Mouse (Mus musculus): ENCODE measurements at regions not wholly inside any gene's neighbourhood (a gene's known extent, or its start where the extent isn't known, plus 50 kb on each side); places are given as distances from the start of the nearest gene placed in this dataset.

DNA sequence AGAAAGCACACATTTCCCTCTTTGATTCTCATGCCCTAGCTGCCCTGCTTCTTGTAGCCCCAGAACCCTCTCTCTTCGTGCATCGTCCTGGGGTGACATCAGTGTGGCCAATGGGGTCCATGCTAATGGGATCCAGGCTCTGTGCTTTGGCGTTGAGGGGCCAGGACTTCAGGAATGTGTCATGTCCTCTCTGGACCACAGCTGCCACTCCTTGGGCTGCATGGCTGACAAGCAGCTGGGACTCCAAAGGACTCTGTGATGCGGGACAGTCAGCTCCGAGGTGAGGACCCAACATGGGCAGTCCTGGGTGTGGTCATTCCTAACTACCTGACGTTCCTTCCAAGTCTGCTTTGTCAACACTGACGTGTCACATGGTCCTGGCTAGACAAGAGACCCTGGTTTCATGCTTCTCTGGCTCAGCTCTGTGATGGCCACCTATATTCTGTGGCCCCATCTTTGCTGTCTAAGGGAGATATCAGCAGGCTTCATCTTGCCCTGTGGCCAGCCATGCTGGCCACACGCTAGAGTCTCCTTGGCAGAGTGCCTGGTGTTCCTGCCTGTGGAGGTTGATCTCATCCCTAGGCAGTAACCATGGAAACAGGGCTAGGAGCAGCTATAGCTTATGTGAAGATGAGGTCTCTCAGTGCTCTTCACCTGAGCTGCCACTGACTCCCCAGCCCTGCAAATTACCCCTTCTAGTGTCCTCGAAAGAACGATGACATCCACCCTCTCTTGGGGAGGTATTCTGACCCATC, 125.4 kb downstream of the Plxna1 start:
- ATAC-seq (ENCODE audit: extremely low read depth, insufficient number of reproducible peaks, low FRiP score, poor library complexity, severe bottlenecking) = no peak
- Histone ChIP-seq H3K9me3 (replicated peaks) (no peaks in the 10 kb centered on the region), H3K4me3 (ENCODE audit: low read depth, low read length) (no peak overlapping the region), H3K4me1 (ENCODE audit: insufficient read depth, low read depth, low read length) (no peaks in the 10 kb centered on the region), H3K27me3 (ENCODE audit: insufficient read depth, low read length) (peaks cover 11% of the 10 kb centered on the region), H3K36me3 (replicated peaks) (no peaks in the 10 kb centered on the region)
- TF ChIP-seq TAL1 (conservative IDR thresholded peaks at IDR 0.05; ENCODE audit: low read depth, low read length) (no peak), GATA2 (IDR thresholded peaks at IDR 0.05; ENCODE audit: borderline replicate concordance, low read depth, low read length) (no peak), GATA1 (IDR thresholded peaks at IDR 0.05; ENCODE audit: borderline replicate concordance, low read length) (no peak), POLR2AphosphoS5 (IDR thresholded peaks at IDR 0.05; ENCODE audit: insufficient replicate concordance, low read depth, low read length) (no peak), CTCF (IDR thresholded peaks at IDR 0.05; ENCODE audit: low read depth, low read length) (no peak)
- no peak for DNase-seq (ENCODE audit: low spot score)

DNA sequence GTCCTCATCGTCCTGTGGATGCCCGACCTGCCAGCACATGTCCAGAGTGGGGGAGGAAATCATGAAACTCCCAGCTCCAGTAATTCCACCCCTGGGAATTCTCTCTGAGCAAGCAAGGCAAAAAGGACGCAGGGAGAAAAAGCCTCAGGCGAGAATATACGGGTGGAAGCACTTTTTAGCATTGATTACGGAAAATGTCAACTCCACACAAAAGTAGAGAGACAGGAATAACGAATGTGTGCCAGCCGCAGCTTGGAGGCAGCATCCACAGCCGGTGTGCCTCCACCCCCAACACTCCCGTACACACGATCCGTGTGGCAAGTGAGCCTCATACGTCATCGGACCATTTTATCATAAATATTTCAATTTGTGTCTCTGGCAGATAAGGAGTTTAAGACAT, 123.5 kb downstream of the Plxna1 start:
- ATAC-seq (ENCODE audit: extremely low read depth, insufficient number of reproducible peaks, low FRiP score, poor library complexity, severe bottlenecking) = no peak
- no peak for TF ChIP-seq CTCF (IDR thresholded peaks at IDR 0.05; ENCODE audit: low read depth, low read length)
- no peak for TF ChIP-seq GATA2 (IDR thresholded peaks at IDR 0.05; ENCODE audit: borderline replicate concordance, low read depth, low read length)
- no peak for TF ChIP-seq GATA1 (IDR thresholded peaks at IDR 0.05; ENCODE audit: borderline replicate concordance, low read length)
- TF ChIP-seq TAL1 (conservative IDR thresholded peaks at IDR 0.05; ENCODE audit: low read depth, low read length) = no peak
- no peak for TF ChIP-seq POLR2AphosphoS5 (IDR thresholded peaks at IDR 0.05; ENCODE audit: insufficient replicate concordance, low read depth, low read length)
- H3K27me3 ChIP-seq (ENCODE audit: insufficient read depth, low read length) = peaks cover 11% of the 10 kb centered on the region
- no peaks in the 10 kb centered on the region for H3K9me3 ChIP-seq (replicated peaks)
- DNase-seq (ENCODE audit: low spot score) = no peak
- no peaks in the 10 kb centered on the region for H3K4me1 ChIP-seq (ENCODE audit: insufficient read depth, low read depth, low read length)
- H3K4me3 ChIP-seq (ENCODE audit: low read depth, low read length) = no peak overlapping the region
- no peaks in the 10 kb centered on the region for H3K36me3 ChIP-seq (replicated peaks)

DNA sequence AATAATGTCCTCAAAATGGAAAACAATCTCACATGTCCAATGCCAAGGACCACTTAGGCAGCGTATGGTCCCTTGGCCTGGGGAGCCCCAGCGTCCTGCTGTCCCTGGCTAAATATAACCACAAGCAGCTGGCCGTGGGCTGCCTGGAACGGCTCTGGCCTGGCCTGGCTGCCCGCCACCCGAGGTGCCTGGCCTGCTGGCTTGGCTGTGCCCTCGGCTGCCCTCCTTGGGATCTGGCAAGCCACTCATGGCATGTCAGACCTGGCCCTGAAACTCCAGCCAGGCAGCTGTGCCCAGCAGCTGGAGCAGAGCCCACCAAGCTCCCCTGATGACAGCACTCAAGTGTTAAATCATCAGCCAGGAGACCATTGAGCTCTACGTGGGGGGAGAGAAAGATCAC, 122.9 kb downstream of the Plxna1 start:
- Histone ChIP-seq H3K4me3 (ENCODE audit: low read depth, low read length) (no peak overlapping the region), H3K36me3 (replicated peaks) (no peaks in the 10 kb centered on the region), H3K9me3 (replicated peaks) (no peaks in the 10 kb centered on the region), H3K27me3 (ENCODE audit: insufficient read depth, low read length) (peaks cover 11% of the 10 kb centered on the region), H3K4me1 (ENCODE audit: insufficient read depth, low read depth, low read length) (no peaks in the 10 kb centered on the region)
- TF ChIP-seq POLR2AphosphoS5 (IDR thresholded peaks at IDR 0.05; ENCODE audit: insufficient replicate concordance, low read depth, low read length) (no peak), GATA1 (IDR thresholded peaks at IDR 0.05; ENCODE audit: borderline replicate concordance, low read length) (no peak), TAL1 (conservative IDR thresholded peaks at IDR 0.05; ENCODE audit: low read depth, low read length) (no peak), GATA2 (IDR thresholded peaks at IDR 0.05; ENCODE audit: borderline replicate concordance, low read depth, low read length) (no peak), CTCF (IDR thresholded peaks at IDR 0.05; ENCODE audit: low read depth, low read length) (no peak)
- no peak; the same call in 1 of the 2 replicates for ATAC-seq (ENCODE audit: extremely low read depth, insufficient number of reproducible peaks, low FRiP score, poor library complexity, severe bottlenecking)
- no peak for DNase-seq (ENCODE audit: low spot score)

DNA sequence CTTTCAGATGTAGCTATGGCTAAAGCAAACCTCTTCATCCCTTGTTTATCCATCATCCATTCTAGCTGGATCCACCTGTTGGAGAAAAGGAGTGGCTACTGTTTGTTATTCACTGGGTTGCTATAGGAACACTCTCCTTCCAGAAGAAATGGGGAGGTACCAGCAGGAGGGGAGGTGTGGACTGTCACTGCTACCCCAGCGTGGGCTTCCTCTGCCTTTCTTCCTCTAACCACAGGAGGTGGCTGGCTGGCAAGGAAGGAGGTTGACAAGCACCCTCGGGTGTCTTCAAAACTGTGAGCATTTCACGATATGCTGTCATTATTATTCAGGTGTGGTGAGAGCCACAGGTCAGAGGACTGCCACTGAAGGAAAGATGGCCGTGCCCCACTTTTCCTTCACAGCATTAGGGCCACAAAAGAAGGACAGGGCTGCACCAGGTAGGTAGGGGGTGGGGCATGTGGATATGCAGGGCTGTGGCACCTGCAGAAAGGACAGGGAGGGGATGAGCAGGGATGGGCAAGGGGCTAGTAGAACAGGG, 122.2 kb downstream of the Plxna1 start:
- Histone ChIP-seq H3K9me3 (replicated peaks) (no peaks in the 10 kb centered on the region), H3K27me3 (ENCODE audit: insufficient read depth, low read length) (peaks cover 11% of the 10 kb centered on the region), H3K36me3 (replicated peaks) (no peaks in the 10 kb centered on the region), H3K4me3 (ENCODE audit: low read depth, low read length) (no peak overlapping the region), H3K4me1 (ENCODE audit: insufficient read depth, low read depth, low read length) (no peaks in the 10 kb centered on the region)
- DNase-seq (ENCODE audit: low spot score) (no peak), ATAC-seq (ENCODE audit: extremely low read depth, insufficient number of reproducible peaks, low FRiP score, poor library complexity, severe bottlenecking) (no peak)
- no peak for TF ChIP-seq GATA1 (IDR thresholded peaks at IDR 0.05; ENCODE audit: borderline replicate concordance, low read length)
- TF ChIP-seq CTCF (IDR thresholded peaks at IDR 0.05; ENCODE audit: low read depth, low read length) = no peak
- TF ChIP-seq TAL1 (conservative IDR thresholded peaks at IDR 0.05; ENCODE audit: low read depth, low read length) = no peak
- TF ChIP-seq POLR2AphosphoS5 (IDR thresholded peaks at IDR 0.05; ENCODE audit: insufficient replicate concordance, low read depth, low read length) = no peak
- no peak for TF ChIP-seq GATA2 (IDR thresholded peaks at IDR 0.05; ENCODE audit: borderline replicate concordance, low read depth, low read length)

DNA sequence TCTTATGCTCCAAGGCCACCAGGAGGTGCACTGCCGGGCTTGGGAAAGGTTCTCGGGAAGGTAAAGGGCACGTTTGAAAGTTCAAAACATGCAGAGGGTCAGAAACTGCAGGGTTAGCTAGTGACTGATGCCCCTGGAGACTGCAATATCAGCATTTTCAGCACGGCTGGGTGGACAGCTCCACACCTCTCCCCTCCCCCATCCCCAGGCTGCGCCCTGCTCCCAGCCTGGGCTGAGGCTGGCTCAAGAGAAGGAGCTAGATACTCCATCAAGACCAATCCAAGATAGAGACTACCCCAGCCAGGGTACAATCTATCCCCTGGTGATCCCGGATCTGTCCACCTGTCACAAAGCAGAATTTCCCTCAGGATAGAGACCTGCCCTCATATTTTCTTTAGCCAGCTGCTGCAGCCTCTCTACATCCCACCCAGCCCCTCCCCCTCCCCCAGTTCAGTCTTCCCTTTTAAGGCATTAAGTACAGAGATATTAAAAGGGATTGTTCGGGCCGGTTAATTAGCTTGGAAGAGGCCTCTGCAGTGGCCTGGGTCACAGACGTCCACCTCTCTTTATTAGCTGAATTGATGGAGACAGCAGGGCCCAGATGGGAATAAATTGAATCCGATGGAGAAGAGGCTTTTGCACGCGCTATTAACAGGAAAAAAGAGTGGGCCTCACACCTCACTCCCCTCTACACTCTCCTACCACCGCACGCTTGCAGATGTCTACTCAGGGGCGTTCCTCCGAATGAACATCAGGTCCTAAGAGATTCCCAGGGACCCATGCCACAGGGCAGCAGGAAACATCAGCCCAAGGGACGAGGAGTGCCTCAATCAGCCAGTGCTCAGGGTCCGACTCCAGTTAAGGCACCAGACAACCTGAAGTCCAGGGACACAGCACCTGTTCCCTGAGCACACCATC, 119.8 kb downstream of the Plxna1 start:
- no peaks in the 10 kb centered on the region for H3K4me1 ChIP-seq (ENCODE audit: insufficient read depth, low read depth, low read length)
- ATAC-seq (ENCODE audit: extremely low read depth, insufficient number of reproducible peaks, low FRiP score, poor library complexity, severe bottlenecking) = no peak
- TF ChIP-seq CTCF (IDR thresholded peaks at IDR 0.05; ENCODE audit: low read depth, low read length) (no peak), GATA2 (IDR thresholded peaks at IDR 0.05; ENCODE audit: borderline replicate concordance, low read depth, low read length) (no peak), GATA1 (IDR thresholded peaks at IDR 0.05; ENCODE audit: borderline replicate concordance, low read length) (no peak), POLR2AphosphoS5 (IDR thresholded peaks at IDR 0.05; ENCODE audit: insufficient replicate concordance, low read depth, low read length) (no peak), TAL1 (conservative IDR thresholded peaks at IDR 0.05; ENCODE audit: low read depth, low read length) (no peak)
- no peaks in the 10 kb centered on the region for H3K9me3 ChIP-seq (replicated peaks)
- no peak for DNase-seq (ENCODE audit: low spot score)
- no peak overlapping the region for H3K4me3 ChIP-seq (ENCODE audit: low read depth, low read length)
- peaks cover 9% of the 10 kb centered on the region; the same call in 1 of the 2 replicates for H3K27me3 ChIP-seq (ENCODE audit: insufficient read depth, low read length)
- no peaks in the 10 kb centered on the region for H3K36me3 ChIP-seq (replicated peaks)

DNA sequence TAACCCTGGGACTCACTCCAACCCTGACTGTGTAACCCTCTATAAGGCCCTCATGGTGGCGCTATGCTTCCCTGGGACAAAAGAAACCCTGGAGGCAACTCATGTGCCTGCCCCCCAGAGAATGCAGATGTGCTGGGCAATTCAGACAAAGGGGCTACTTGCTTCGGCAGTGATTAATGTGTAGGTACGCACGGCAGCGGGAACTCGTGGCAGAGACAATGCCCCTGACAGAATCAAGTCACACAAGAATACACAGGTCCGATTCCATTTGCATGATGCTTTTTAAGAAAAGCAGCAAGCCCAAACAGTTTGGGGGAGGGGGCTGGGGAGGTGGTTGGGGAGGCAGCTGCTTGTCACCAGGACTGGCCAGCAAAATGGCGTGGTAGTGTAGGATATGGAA, 116.9 kb downstream of the Plxna1 start:
- no peak for TF ChIP-seq POLR2AphosphoS5 (IDR thresholded peaks at IDR 0.05; ENCODE audit: insufficient replicate concordance, low read depth, low read length)
- no peak for TF ChIP-seq GATA2 (IDR thresholded peaks at IDR 0.05; ENCODE audit: borderline replicate concordance, low read depth, low read length)
- no peak for TF ChIP-seq GATA1 (IDR thresholded peaks at IDR 0.05; ENCODE audit: borderline replicate concordance, low read length)
- Histone ChIP-seq H3K36me3 (replicated peaks) (no peaks in the 10 kb centered on the region), H3K4me1 (ENCODE audit: insufficient read depth, low read depth, low read length) (no peaks in the 10 kb centered on the region), H3K4me3 (ENCODE audit: low read depth, low read length) (no peak overlapping the region), H3K27me3 (ENCODE audit: insufficient read depth, low read length) (peaks cover 10% of the 10 kb centered on the region; the same call in 1 of the 2 replicates), H3K9me3 (replicated peaks) (no peaks in the 10 kb centered on the region)
- DNase-seq (ENCODE audit: low spot score) (no peak), ATAC-seq (ENCODE audit: extremely low read depth, insufficient number of reproducible peaks, low FRiP score, poor library complexity, severe bottlenecking) (no peak)
